Mouse (Mus musculus): ENCODE measurements at regions not wholly inside any gene's neighbourhood (a gene's known extent, or its start where the extent isn't known, plus 50 kb on each side); places are given as distances from the start of the nearest gene placed in this dataset.

- Histone ChIP-seq H3K27me3 (ENCODE audit: low read depth, poor library complexity, severe bottlenecking) (0 out of 2 replicates have a peak, but pooled peaks cover 5% of the 10 kb centered on the region), H3K27ac (replicated peaks) (no peak overlapping the region), H3K9me3 (replicated peaks) (no peaks in the 10 kb centered on the region), H3K36me3 (no peaks in the 10 kb centered on the region), H3K4me1 (peaks cover 8% of the 10 kb centered on the region), H3K4me3 (no peak overlapping the region)
- no peak for DNase-seq (ENCODE audit: low spot score)
- WGBS, result 89% methylated on average over 7 of the region's 7 CpGs
Measured at GRCm38 (mm10) chr6:52439204-52439603, 125.9 kb downstream of the Evx1 start.

DNA sequence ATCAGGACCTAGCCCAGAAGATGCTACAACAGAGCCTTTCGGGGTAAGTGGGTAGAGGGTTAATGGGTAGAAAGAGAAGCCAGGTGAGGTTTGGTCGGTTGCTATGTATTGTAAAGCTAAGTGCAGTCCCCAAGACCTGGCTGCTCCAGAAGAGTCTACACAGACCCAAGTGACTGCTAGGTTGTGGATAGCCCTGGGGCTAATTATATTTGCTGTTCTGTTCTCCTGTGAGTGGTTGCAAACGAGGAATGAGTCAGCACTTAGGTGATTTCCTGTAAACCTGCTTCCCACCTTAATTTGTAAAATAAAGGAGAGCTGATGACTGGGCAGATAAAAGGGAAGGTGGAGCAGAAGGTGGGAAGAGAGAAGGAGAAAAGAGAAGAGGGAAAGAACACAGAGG lies 126.9 kb downstream of the Evx1 start:
- WGBS, result 81% methylated on average over 3 of the region's 3 CpGs

GRCm38 (mm10) chr6:52443112-52443984 lies 130.1 kb downstream of the Evx1 start:
- Histone ChIP-seq H3K4me1 (peaks cover 8% of the 10 kb centered on the region), H3K27ac (replicated peaks) (peak overlapping the region; percentile 49), H3K36me3 (no peaks in the 10 kb centered on the region), H3K27me3 (ENCODE audit: low read depth, poor library complexity, severe bottlenecking) (0 out of 2 replicates have a peak, but pooled peaks cover 5% of the 10 kb centered on the region), H3K9me3 (replicated peaks) (no peaks in the 10 kb centered on the region), H3K4me3 (no peak overlapping the region)
- WGBS, result 47% methylated on average over 24 of the region's 24 CpGs
- DNase-seq (ENCODE audit: low spot score), result no peak

More for the DNA sequence above, 126.9 kb downstream of the Evx1 start:
- H3K4me1 ChIP-seq, result peaks cover 8% of the 10 kb centered on the region
- no peak overlapping the region for H3K27ac ChIP-seq (replicated peaks)
- H3K9me3 ChIP-seq (replicated peaks), result no peaks in the 10 kb centered on the region
- H3K36me3 ChIP-seq, result no peaks in the 10 kb centered on the region
- H3K27me3 ChIP-seq (ENCODE audit: low read depth, poor library complexity, severe bottlenecking), result 0 out of 2 replicates have a peak, but pooled peaks cover 5% of the 10 kb centered on the region
- no peak overlapping the region for H3K4me3 ChIP-seq
- DNase-seq (ENCODE audit: low spot score), result no peak

DNA sequence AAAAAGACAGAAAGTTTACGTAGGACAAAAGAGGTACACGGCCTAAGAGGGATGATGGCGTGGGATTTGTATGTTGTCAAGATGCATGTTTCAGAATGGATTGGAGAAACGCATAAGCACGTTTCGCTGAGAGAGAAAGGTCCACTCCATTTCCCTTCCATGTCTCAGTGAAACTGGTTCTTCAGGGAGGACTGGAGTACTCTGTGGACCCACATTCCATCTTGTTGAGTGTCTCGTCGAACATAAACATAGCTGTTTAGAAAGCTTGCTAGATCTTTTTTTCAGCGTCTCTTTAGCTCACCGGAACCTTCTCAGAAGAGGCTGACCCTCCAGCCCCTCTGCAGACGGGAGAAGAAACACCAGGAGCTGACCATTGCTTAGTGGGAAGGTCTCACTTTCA lies 145.5 kb downstream of the Evx1 start:
- no peak overlapping the region for H3K27ac ChIP-seq (replicated peaks)
- no peak overlapping the region for H3K4me3 ChIP-seq
- H3K36me3 ChIP-seq, result no peaks in the 10 kb centered on the region
- no peaks in the 10 kb centered on the region for H3K9me3 ChIP-seq (replicated peaks)
- DNase-seq (ENCODE audit: low spot score), result no peak
- no peaks in the 10 kb centered on the region for H3K27me3 ChIP-seq (ENCODE audit: low read depth, poor library complexity, severe bottlenecking)
- H3K4me1 ChIP-seq, result no peaks in the 10 kb centered on the region
- 87% methylated on average over 11 of the region's 11 CpGs for WGBS

GRCm38 (mm10) chr6:52461186-52461585 lies 147.9 kb downstream of the Evx1 start:
- Histone ChIP-seq H3K27me3 (ENCODE audit: low read depth, poor library complexity, severe bottlenecking) (no peaks in the 10 kb centered on the region), H3K27ac (replicated peaks) (no peak overlapping the region), H3K4me3 (no peak overlapping the region), H3K4me1 (no peaks in the 10 kb centered on the region), H3K36me3 (no peaks in the 10 kb centered on the region), H3K9me3 (replicated peaks) (no peaks in the 10 kb centered on the region)
- no peak for DNase-seq (ENCODE audit: low spot score)
- WGBS, result 84% methylated on average over 2 of the region's 2 CpGs

DNA sequence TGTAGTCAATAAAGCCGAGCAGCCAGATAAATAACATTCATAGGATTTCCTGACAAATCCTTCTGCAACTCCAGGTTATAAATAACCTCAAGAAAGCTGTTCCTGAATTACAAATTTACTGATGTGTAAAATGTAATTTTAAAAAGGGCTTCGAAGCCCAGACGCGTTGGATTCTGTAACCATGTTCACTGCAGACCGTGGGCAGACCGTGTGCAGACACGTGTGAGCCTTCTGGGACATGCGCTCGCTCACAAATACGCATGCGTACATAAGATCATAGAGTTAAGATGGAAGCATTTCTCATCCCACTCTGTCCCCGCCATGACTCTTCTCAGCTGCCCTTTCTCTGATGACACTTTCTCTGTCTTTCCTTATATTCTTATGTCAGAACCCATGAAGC lies 150.1 kb downstream of the Evx1 start:
- Histone ChIP-seq H3K4me3 (no peak overlapping the region), H3K9me3 (replicated peaks) (no peaks in the 10 kb centered on the region), H3K27me3 (ENCODE audit: low read depth, poor library complexity, severe bottlenecking) (no peaks in the 10 kb centered on the region), H3K4me1 (no peaks in the 10 kb centered on the region), H3K27ac (replicated peaks) (no peak overlapping the region), H3K36me3 (no peaks in the 10 kb centered on the region)
- WGBS, result 95% methylated on average over 12 of the region's 12 CpGs
- DNase-seq (ENCODE audit: low spot score), result no peak

GRCm38 (mm10) chr6:52464571-52464970 lies 151.3 kb downstream of the Evx1 start:
- Histone ChIP-seq H3K27ac (replicated peaks) (no peak overlapping the region), H3K27me3 (ENCODE audit: low read depth, poor library complexity, severe bottlenecking) (no peaks in the 10 kb centered on the region), H3K4me1 (no peaks in the 10 kb centered on the region), H3K36me3 (no peaks in the 10 kb centered on the region), H3K4me3 (no peak overlapping the region), H3K9me3 (replicated peaks) (no peaks in the 10 kb centered on the region)
- WGBS, result 84% methylated on average over 3 of the region's 3 CpGs
- DNase-seq (ENCODE audit: low spot score), result no peak

- H3K4me3 ChIP-seq, result no peak overlapping the region
Measured at GRCm38 (mm10) chr6:52465834-52466525, 152.7 kb downstream of the Evx1 start.

GRCm38 (mm10) chr6:52470831-52471230 lies 157.5 kb downstream of the Evx1 start:
- Histone ChIP-seq H3K4me3 (no peak overlapping the region), H3K4me1 (peaks cover 6% of the 10 kb centered on the region), H3K27ac (replicated peaks) (no peak overlapping the region), H3K36me3 (no peaks in the 10 kb centered on the region), H3K9me3 (replicated peaks) (no peaks in the 10 kb centered on the region), H3K27me3 (ENCODE audit: low read depth, poor library complexity, severe bottlenecking) (no peaks in the 10 kb centered on the region)
- 86% methylated on average over 13 of the region's 13 CpGs for WGBS
- no peak for DNase-seq (ENCODE audit: low spot score)

More at GRCm38 (mm10) chr6:52465834-52466525, 152.7 kb downstream of the Evx1 start:
- no peak for DNase-seq (ENCODE audit: low spot score)
- 85% methylated on average over 9 of the region's 9 CpGs for WGBS
- no peak overlapping the region for H3K27ac ChIP-seq (replicated peaks)
- H3K27me3 ChIP-seq (ENCODE audit: low read depth, poor library complexity, severe bottlenecking), result no peaks in the 10 kb centered on the region
- H3K36me3 ChIP-seq, result no peaks in the 10 kb centered on the region
- H3K9me3 ChIP-seq (replicated peaks), result no peaks in the 10 kb centered on the region
- no peaks in the 10 kb centered on the region for H3K4me1 ChIP-seq

- Histone ChIP-seq H3K4me1 (peaks cover 6% of the 10 kb centered on the region), H3K9me3 (replicated peaks) (no peaks in the 10 kb centered on the region), H3K4me3 (no peak overlapping the region), H3K36me3 (no peaks in the 10 kb centered on the region), H3K27ac (replicated peaks) (no peak overlapping the region), H3K27me3 (ENCODE audit: low read depth, poor library complexity, severe bottlenecking) (no peaks in the 10 kb centered on the region)
- DNase-seq (ENCODE audit: low spot score), result no peak
- 88% methylated on average over 1 of the region's 1 CpGs for WGBS
Measured at GRCm38 (mm10) chr6:52471384-52471957, 158.2 kb downstream of the Evx1 start.

DNA sequence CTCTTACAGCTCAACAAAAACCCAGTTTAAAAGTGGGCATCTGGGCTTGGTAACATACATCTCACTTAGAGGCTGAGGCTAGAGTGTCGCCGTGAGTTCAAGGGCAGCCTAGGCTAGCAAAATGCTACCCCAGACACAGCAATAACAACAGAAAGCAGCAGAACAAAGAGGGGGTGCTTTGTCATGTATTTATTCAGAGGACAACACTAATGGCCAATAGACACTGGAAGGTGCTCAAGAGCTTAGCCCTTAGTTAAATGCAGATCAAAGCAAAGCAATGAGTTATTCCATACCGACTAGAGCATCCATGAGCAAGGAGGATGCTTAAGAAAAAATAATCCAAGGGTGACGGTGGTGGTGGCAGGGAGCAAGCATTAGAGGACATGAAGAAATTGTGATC lies 158.7 kb downstream of the Evx1 start:
- no peaks in the 10 kb centered on the region for H3K27me3 ChIP-seq (ENCODE audit: low read depth, poor library complexity, severe bottlenecking)
- H3K4me1 ChIP-seq, result peaks cover 6% of the 10 kb centered on the region
- H3K27ac ChIP-seq (replicated peaks), result no peak overlapping the region
- WGBS, result 85% methylated on average over 4 of the region's 4 CpGs
- H3K36me3 ChIP-seq, result no peaks in the 10 kb centered on the region
- H3K4me3 ChIP-seq, result no peak overlapping the region
- DNase-seq (ENCODE audit: low spot score), result no peak
- H3K9me3 ChIP-seq (replicated peaks), result no peaks in the 10 kb centered on the region

GRCm38 (mm10) chr6:52473042-52473589 lies 159.8 kb downstream of the Evx1 start:
- WGBS, result 80% methylated on average over 12 of the region's 12 CpGs
- DNase-seq (ENCODE audit: low spot score), result no peak
- peaks cover 6% of the 10 kb centered on the region for H3K4me1 ChIP-seq
- H3K36me3 ChIP-seq, result no peaks in the 10 kb centered on the region
- H3K9me3 ChIP-seq (replicated peaks), result no peaks in the 10 kb centered on the region
- no peaks in the 10 kb centered on the region for H3K27me3 ChIP-seq (ENCODE audit: low read depth, poor library complexity, severe bottlenecking)
- no peak overlapping the region for H3K4me3 ChIP-seq
- no peak overlapping the region for H3K27ac ChIP-seq (replicated peaks)
